Mouse (Mus musculus) intestine, postnatal 0 days (tissue): ENCODE measurements around the gene Ap1s3. TPM values are rescaled to one million over a fixed set of nuclear protein-coding genes. Genes with fewer than 3 reads are reported as not detected.
A peak's percentile ranks its signal among the peaks of the same experiment; 100 is the strongest.

ENCODE experiments used
- ATAC-seq: fragments of 200-750 bp; cut with Nextera tagmentation; 2 replicates; pipeline ENCODE4 v1.8.0; 2017; ENCODE audit warnings: mild to moderate bottlenecking, moderate TSS enrichment, moderate library complexity
- H3K27ac ChIP-seq: fragments of 300-500 bp; sonication (generic); 2 replicates; pipeline ENCODE4 v1.5.1; 2014; ENCODE audit warnings: mild to moderate bottlenecking, low read depth, low read length, moderate library complexity
- H3K27me3 ChIP-seq: fragments of 300-500 bp; sonication (generic); replicated peaks from 2 replicates; pipeline ENCODE4 v1.6.1; 2014; ENCODE audit warnings: low read length, mixed read lengths; ENCODE audit not compliant: control insufficient read depth, insufficient read depth
- H3K36me3 ChIP-seq: fragments of 300-500 bp; sonication (generic); 2 replicates; pipeline ENCODE4 v1.6.1; 2014; ENCODE audit warnings: mild to moderate bottlenecking, moderate library complexity; ENCODE audit not compliant: control insufficient read depth, insufficient read depth
- H3K4me1 ChIP-seq: fragments of 300-500 bp; sonication (generic); replicated peaks from 2 replicates; pipeline ENCODE4 v1.6.1; 2014; ENCODE audit warnings: antibody characterized with exemption, low read length, mixed read lengths; ENCODE audit not compliant: control insufficient read depth, insufficient read depth
- H3K4me2 ChIP-seq: fragments of 300-500 bp; sonication (generic); replicated peaks from 2 replicates; pipeline ENCODE4 v1.6.1; 2014; ENCODE audit warnings: low read depth, mild to moderate bottlenecking, moderate library complexity
- H3K4me3 ChIP-seq: fragments of 300-500 bp; sonication (generic); 2 replicates; pipeline ENCODE4 v1.5.1; 2014; ENCODE audit warnings: low read depth, low read length
- H3K9ac ChIP-seq: fragments of 300-500 bp; sonication (generic); 2 replicates; pipeline ENCODE4 v1.6.1; 2014; ENCODE audit warnings: mild to moderate bottlenecking, low read depth, low read length
- H3K9me3 ChIP-seq: fragments of 300-500 bp; sonication (generic); 2 replicates; pipeline ENCODE4 v1.6.1; 2016; ENCODE audit warnings: mixed run types; ENCODE audit not compliant: control insufficient read depth
- CTCF ChIP-seq: sonication (generic); IDR thresholded peaks from 2 replicates; pipeline ENCODE4 v1.5.1; 2016; ENCODE audit warnings: low read depth, mild to moderate bottlenecking, control low read depth, antibody characterized with exemption, moderate library complexity
- WGBS: fragments of 180-500 bp; shearing (Covaris S2); extraction: QIAGEN DNeasy Blood & Tissue Kit; methylation state at CpG from one replicate; pipeline ENCODE4 v1.1.7; 2014; 5-methylcytosine and 5-hydroxymethylcytosine counted together
- polyA plus RNA-seq: library from polyadenylated mRNA; unstranded; fragments of >200 nt; fragmentation: Nextera tagmentation; extraction: Ambion mirVana; gene quantifications from 2 replicates; pipeline ENCODE4 v1.2.1, GENCODE M21; 2015

The Ap1s3 gene
- polyA plus RNA-seq, 1 experiment from 2014 or later: 2.5 TPM

DNA sequence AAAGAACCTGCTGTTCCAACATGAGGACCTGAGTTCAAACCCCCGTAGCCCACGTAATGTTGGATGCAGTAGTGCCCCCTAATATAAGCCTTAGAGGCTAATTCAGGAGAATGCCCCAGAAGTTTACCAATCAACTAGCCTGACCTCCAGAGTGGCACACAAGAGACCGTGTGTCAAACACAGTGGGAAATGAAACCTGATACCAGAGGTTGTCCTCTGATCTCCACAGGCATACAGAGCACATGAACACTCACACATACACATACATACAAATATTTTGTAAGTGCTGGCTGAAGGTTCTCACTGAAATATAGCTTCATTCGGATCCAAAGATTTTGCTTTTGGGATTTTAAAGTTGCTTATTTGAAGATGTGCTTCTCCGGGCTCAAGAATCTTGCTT, 32.1 kb downstream of the Ap1s3 start:
- Histone ChIP-seq H3K27me3 (no peaks in the 10 kb centered on the region), H3K9ac (no peak overlapping the region), H3K36me3 (no peaks in the 10 kb centered on the region), H3K4me3 (no peak overlapping the region), H3K9me3 (no peaks in the 10 kb centered on the region), H3K4me2 (no peak overlapping the region), H3K27ac (no peak overlapping the region), H3K4me1 (no peaks in the 10 kb centered on the region; the same call in 1 of the 2 replicates)
- no peak for TF ChIP-seq CTCF
- no peak for ATAC-seq
- WGBS: 68% methylated on average over 5 of the region's 5 CpGs

DNA sequence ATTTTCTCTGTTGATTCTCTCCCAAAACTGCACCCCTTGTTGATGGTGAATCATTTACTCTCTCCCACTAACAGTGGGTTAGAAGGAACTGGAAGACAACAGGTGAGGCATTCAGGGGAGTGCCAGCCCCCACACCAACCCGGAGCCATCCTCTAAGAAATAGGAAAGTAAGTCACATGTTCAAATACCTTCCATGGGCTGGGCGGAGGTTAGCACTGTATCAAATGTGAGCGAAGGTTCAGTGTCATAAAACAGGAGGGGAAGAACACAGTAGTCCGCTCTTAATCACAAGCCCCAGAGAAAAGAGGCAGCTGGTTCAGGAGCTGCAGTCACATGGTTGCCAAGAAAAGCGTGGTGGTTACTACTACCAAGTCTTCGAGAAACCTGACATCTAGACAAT, 32.7 kb downstream of the Ap1s3 start:
- H3K9ac ChIP-seq: no peak overlapping the region
- no peak overlapping the region for H3K4me3 ChIP-seq
- H3K9me3 ChIP-seq: no peaks in the 10 kb centered on the region
- H3K36me3 ChIP-seq: no peaks in the 10 kb centered on the region
- WGBS: 40% methylated on average over 6 of the region's 6 CpGs
- no peak for TF ChIP-seq CTCF
- no peak overlapping the region for H3K4me2 ChIP-seq
- peak; percentile 84 for ATAC-seq
- no peaks in the 10 kb centered on the region for H3K27me3 ChIP-seq
- no peak overlapping the region for H3K27ac ChIP-seq
- no peaks in the 10 kb centered on the region; the same call in 1 of the 2 replicates for H3K4me1 ChIP-seq

DNA sequence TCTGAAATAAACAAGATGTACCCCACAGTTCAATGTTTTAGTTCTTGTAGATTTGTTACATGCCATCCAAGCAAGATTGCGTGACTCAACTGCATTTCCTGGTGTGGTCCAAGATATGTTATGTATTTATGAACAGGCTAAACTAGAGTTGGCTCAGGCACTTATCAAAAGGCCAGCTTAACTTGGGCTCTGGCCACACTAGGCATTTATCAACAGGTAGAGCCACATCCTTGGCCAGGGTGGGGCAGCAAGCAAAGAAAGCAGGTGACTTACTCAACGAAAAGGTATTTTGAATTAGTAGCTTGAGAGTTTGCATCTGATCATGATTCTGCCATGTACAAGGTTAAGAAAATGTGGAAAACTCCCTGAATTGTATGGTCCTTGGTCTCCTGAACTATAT, 34.0 kb downstream of the Ap1s3 start:
- H3K9ac ChIP-seq: no peak overlapping the region
- no peak overlapping the region for H3K4me3 ChIP-seq
- H3K27ac ChIP-seq: no peak overlapping the region
- H3K4me1 ChIP-seq: no peaks in the 10 kb centered on the region; the same call in 1 of the 2 replicates
- ATAC-seq: no peak
- WGBS: 72% methylated on average over 2 of the region's 2 CpGs
- H3K9me3 ChIP-seq: no peaks in the 10 kb centered on the region
- no peak overlapping the region for H3K4me2 ChIP-seq
- no peaks in the 10 kb centered on the region for H3K36me3 ChIP-seq
- no peak for TF ChIP-seq CTCF
- no peaks in the 10 kb centered on the region for H3K27me3 ChIP-seq

DNA sequence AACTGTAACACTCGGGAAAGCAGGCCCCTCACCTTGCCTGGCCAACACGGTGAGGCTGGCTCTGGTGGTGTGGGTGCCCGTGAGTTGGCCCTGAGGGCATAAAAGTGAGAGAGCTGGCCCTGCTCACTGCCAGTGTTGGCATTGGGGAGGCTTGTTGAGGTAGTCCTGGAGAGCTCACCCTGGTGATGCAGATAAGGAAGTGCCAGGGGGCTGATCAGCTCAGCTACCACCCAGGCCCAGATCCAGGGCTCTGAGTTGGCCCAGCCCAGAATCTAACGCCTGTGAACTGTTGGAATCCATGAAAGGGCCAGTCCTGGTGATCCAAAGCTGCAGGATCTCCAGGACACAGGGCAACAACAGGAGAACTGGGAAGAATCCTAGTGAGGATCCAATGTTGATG, 40.3 kb downstream of the Ap1s3 start:
- H3K4me1 ChIP-seq: no peaks in the 10 kb centered on the region

DNA sequence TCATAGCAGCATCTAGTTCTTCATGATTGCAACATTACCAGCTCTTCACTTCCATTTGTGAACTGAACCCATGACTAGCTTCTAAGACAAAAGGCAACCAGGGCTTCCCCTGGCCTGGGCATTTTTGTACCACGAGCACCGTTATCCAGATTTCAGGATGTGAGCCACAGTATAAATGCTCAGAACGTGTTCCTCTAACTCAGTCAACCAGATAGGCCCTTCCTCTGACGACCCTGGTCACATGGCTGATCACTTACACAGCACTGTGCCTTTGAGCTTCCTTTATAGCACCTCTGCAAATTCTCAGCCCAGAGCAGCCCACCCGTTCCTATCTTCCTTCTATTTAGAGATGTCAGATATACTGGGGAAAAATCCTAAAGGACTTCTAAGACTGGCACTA, 42.0 kb downstream of the Ap1s3 start:
- Histone ChIP-seq H3K27me3 (no peaks in the 10 kb centered on the region), H3K9me3 (no peaks in the 10 kb centered on the region), H3K4me2 (no peak overlapping the region), H3K9ac (no peak overlapping the region), H3K4me3 (no peak overlapping the region), H3K36me3 (no peaks in the 10 kb centered on the region), H3K27ac (no peak overlapping the region), H3K4me1 (no peaks in the 10 kb centered on the region)
- no peak for TF ChIP-seq CTCF
- 76% methylated on average over 5 of the region's 5 CpGs for WGBS
- no peak for ATAC-seq

More for the DNA sequence above, 40.3 kb downstream of the Ap1s3 start:
- Histone ChIP-seq H3K9me3 (no peaks in the 10 kb centered on the region), H3K36me3 (no peaks in the 10 kb centered on the region), H3K4me3 (no peak overlapping the region), H3K27ac (no peak overlapping the region), H3K27me3 (no peaks in the 10 kb centered on the region), H3K4me2 (no peak overlapping the region), H3K9ac (no peak overlapping the region)
- ATAC-seq: no peak
- WGBS: 90% methylated on average over 4 of the region's 4 CpGs
- TF ChIP-seq CTCF: no peak

DNA sequence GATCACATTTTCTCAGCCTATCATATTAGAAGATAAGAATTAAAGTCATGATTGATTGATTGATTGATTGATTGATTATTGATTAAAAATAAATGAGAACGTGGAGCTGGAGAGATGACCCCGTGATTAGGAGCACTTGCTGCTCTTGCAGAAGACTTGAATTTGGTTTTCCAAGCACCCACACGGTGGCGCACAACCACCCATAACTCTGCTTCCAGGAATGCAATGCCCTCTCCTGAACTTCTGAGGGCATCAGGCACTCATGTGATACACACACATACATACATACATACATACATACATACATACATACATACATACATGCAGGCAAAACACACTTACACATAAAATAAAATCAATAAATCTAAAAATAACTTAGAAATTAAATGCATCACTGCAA, 45.6 kb downstream of the Ap1s3 start:
- peak; percentile 63 for TF ChIP-seq CTCF
- Histone ChIP-seq H3K27ac (no peak overlapping the region), H3K36me3 (no peaks in the 10 kb centered on the region), H3K9ac (no peak overlapping the region), H3K27me3 (no peaks in the 10 kb centered on the region), H3K4me3 (no peak overlapping the region), H3K9me3 (no peaks in the 10 kb centered on the region), H3K4me1 (no peaks in the 10 kb centered on the region), H3K4me2 (no peak overlapping the region)
- no peak for ATAC-seq
- WGBS: 55% methylated on average over 4 of the region's 4 CpGs

DNA sequence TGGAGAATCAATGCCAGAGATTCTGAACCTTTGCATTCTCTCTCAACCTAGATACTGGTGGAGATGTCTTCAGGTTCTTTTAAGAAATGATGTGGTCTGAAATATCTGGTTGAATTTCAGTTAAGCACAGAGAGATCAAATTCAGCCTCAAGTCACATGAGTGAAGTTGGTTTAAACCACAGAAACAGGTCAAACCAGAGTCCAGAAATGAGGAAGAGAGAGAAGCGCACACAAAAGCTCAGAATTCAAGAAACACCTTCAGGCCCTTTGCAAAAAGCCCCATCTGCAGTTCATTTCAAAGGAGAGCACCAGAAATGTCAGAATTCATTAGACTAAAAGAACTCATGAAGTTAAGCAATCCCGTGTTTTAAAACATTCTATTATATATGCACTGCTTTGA, 52.3 kb downstream of the Ap1s3 start:
- Histone ChIP-seq H3K4me2 (no peak overlapping the region), H3K9me3 (0 out of 2 replicates have a peak, but pooled peaks cover 2% of the 10 kb centered on the region), H3K4me3 (no peak overlapping the region), H3K27ac (no peak overlapping the region), H3K27me3 (no peaks in the 10 kb centered on the region), H3K9ac (no peak overlapping the region), H3K4me1 (no peaks in the 10 kb centered on the region), H3K36me3 (no peaks in the 10 kb centered on the region)
- ATAC-seq: no peak
- TF ChIP-seq CTCF: no peak
- whole genome bisulfite sequencing: 89% methylated on average over 2 of the region's 2 CpGs
